Mouse (Mus musculus) T-helper 17 cell (primary cell): ENCODE data around the gene Lpar6.

Experiments used
- in situ Hi-C, 2 experiments: fragments of 300-600 bp; cut with MboI, MseI; formaldehyde crosslinking; loops; 1 replicate in 1 of 2; 2 replicates in 1 of 2; pipeline ENCODE4 v1.15.1; 2025; ENCODE audit warnings: high pct_unique_total_duplicates in 2 of 2

Lpar6 gene

DNA sequence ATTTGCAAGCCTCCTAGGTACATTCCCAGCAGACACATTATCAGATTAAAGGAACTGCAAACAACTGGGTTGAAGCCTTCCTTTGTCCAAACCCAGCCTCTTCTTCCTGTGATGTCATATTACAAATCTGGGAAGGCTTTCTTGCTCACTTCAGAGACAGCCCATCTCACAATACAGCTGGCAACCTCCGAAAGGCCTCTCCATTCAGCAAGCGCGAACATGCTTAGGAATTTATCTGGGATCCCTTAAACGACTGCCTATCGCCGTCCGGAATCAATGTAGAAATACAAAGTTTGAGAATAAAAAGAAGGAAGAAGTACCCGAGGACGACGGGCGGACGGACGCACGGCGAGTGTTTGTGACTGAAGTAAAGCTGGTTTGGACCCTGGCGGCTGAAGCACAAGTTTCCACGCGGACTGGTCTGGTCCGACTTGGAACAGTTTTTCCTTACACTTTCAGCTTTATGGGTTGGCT, at the start of gene Lpar6:
Lpar6 (plus strand) TSS at position 48 of the 474 bp plus-strand sequence.
- in situ Hi-C loops, result loop anchor here (5.0 to 10.0 kb wide), 2 partner anchors 101 to 123 kb away; no protein-coding TSS in a partner anchor

DNA sequence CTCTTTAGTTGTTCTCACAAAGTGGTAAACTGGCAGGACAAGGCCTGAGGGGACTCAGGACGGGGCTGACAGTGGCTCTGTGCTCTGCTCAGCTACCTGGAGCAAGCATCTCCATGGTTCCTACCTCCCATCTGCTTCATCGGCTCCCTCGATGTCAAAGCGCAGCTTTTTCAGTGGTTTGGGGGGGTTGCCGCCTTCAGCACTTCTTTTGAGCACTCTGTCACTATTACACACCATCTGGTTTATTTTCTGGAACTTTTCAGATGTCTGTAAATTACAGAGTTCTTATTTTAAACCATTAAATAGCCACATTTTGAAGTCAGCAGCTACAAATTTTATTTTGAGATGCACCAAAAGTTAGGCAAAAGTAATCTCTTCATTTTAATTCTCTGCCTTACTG, 38.6 kb upstream of the Lpar6 start:
- in situ Hi-C loops, result no loop called here

DNA sequence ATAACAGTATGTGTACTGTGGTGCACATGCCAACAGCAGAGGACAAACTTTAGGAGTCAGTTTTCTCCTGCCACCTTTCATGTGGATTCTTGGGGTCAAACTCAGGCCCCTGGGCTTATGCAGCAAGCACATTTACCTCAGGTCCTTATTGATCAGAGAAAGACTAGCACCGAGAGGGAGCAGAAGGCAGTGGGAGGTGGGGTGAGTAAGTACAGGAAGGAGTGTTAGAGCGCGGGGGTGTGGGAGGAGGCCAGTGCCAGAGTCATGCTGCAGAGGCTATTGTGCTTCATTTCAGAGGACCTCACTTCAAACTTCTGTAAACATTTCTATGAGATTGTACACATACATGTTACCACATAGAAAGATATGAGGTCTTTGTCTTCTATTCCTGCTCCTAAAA, 36.2 kb upstream of the Lpar6 start:
- in situ Hi-C loops, result loop anchor here in 1 of 2 experiments (25.0 kb wide), 1 partner anchor 1689 kb away; no protein-coding TSS in a partner anchor

DNA sequence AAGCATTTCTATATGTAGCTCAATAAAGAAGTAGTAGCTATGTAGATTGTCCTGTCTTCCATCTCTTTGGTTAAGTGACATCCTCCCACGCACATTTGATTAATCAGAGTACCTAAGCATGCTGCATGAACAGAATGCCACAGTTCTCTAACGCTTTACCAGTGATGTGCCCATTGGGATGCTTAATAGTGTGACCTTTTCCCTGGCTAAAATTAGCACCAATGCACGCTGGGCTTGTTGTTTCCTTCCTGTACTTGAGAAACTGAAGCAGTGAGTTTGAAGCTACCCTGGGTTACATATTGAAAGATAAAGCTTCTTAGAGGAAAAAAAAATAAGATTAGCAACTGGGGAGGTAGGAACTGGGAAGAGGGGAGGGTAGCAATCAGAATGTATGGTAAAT, 33.7 kb upstream of the Lpar6 start:
- in situ Hi-C loops, result loop anchor here in 1 of 2 experiments (25.0 kb wide), 1 partner anchor 1692 kb away; no protein-coding TSS in a partner anchor

DNA sequence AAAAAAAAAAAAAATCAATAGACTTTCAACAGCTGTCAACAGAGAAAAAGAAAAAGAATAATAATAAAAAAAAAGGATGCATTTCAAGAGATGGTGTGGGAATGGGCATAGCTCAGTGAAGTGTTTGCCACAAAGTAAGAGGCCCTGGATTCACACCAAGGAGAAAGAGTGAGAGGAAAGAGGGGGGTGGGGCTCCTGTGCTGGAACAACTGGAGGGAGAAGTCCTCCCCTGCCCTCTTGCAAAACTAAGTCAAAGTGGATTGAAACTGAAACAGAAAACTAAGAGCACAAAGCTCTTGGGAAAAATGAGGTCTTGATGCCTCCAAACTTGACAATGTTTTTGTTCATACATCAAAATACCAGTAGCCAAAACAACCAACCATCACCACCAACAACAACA, 28.4 kb upstream of the Lpar6 start:
- in situ Hi-C loops, result loop anchor here in 1 of 2 experiments (25.0 kb wide), 1 partner anchor 1697 kb away; no protein-coding TSS in a partner anchor

DNA sequence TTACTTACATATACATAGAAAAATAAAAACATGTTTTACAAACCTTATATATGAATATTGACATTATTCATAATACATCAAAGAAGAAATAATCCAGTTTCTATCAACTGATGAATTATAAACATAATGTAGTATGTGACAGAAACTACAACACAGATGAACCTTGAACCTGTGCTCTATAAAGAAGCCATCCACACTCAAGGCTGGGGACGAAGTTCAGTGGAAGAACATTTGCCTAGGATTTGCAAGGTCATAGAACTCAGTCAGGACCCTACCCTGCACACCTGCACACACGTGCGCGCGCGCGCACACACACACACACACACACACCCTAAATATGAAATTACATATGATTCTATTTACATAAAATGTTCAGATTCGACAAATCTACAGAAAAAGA, 27.5 kb upstream of the Lpar6 start:
- in situ Hi-C loops, result loop anchor here in 1 of 2 experiments (25.0 kb wide), 1 partner anchor 1698 kb away; no protein-coding TSS in a partner anchor

DNA sequence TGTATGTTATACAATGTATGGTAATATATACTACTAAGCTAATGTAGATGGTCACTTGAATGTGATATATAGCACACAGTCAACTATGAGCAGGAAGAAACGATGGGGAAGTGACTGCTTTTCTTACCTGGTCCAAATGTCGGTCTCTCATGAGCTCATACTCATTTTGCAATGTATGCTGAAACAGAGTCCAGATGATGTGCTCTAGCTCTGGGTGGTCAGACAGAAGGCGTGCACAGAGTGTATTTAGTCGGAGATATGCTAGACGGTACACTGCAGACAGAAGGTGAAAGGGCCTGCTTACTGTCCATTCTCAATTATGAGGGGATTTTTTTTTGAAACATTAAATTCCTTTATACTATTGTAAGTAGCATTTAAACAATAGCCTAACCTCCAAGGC, 26.2 kb upstream of the Lpar6 start:
- in situ Hi-C loops, result loop anchor here in 1 of 2 experiments (25.0 kb wide), 1 partner anchor 1699 kb away; no protein-coding TSS in a partner anchor

DNA sequence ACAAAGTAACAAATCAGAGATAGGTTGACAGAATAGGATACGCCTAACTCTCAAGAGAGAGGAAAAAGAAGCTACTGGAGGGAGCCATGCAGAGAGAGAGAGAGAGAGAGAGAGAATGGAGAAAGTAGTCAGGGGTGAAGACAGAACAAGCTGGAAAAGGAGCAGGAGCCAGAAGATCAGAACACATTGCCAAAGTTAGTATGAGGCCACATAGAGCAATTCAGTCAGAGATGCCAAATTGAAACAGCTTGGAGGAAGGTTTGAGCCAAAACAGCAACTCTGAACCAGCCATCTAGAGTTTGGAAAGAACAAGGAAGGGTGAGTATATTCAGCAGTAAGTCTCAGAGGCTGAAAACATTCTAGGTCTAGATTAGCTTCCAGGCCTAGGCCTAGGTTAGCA, 20.6 kb upstream of the Lpar6 start:
- in situ Hi-C loops, result loop anchor here in 1 of 2 experiments (25.0 kb wide), 1 partner anchor 1705 kb away; no protein-coding TSS in a partner anchor

DNA sequence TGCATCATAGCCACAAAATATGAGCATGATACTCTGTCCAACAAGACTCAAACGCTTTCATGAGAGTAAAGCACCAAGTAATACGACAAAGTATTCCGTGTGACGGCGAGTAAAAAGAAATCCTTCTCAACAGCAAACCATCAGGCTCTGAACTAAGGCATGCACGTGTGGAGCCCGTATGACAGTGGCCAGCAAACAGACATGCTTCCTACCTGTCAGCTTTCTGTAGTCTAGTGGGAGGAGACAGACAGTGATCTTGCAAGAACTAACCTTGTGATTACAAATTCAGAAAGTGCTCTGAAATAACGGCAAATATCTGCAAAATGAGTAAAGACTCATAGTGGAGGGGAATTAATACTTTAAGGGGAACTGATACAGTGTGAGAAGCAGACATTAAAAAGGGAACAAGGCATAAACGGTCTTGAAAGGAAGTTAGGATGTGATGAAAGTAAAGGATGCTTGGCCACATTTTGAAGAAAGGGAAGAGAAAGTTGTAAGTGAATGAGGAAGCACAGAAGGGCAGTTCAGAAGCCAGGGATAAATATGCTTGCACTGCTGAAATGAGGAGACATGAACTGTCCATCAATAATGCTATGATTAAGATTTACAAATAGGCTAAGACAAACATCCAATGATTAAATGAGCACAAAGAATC, 15.3 kb upstream of the Lpar6 start:
- in situ Hi-C loops, result loop anchor here (5.0 to 25.0 kb wide), 3 partner anchors 45 to 1710 kb away; no protein-coding TSS in a partner anchor

DNA sequence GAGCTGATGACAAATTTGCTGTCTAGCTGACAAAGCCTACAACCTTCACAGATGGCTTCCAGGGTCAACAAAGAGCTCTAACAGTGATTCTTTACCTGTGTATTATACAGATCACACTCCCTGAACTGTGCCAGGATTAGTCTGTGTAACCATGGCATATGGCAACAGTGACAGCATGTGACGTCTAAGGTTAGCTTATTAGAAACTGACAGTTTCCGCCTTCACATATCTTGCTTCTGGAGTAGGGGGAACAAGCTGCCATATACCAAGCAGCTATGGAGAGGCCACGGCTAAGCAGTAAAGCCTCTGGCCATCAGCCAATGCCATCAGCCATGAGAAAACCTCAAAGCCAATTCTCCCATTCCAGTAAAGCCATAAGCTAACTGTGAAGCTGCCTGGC, 11.3 kb upstream of the Lpar6 start:
- in situ Hi-C loops, result loop anchor here in 1 of 2 experiments (5.0 to 10.0 kb wide), 2 partner anchors 46 to 1028 kb away; no protein-coding TSS in a partner anchor

DNA sequence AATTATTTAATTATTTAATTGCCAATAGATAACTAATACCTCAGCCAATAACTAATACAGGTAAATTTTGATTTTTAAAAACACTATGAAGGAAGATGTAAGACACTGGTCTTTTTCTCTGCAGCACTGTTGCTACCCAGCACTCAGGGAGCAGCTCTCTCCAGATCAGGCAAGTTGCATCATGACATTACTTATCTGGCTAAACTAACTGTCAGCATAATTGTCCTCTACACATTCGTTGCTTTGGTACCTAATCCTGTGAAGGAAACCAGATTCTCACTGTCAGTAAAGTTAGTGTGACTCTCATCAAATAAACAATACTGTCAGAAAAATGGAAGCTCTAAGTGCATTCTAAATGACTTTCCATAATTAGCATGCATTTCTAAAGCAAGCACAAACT, 10.8 kb upstream of the Lpar6 start:
- in situ Hi-C loops, result loop anchor here in 1 of 2 experiments (5.0 to 10.0 kb wide), 2 partner anchors 45 to 1028 kb away; no protein-coding TSS in a partner anchor

DNA sequence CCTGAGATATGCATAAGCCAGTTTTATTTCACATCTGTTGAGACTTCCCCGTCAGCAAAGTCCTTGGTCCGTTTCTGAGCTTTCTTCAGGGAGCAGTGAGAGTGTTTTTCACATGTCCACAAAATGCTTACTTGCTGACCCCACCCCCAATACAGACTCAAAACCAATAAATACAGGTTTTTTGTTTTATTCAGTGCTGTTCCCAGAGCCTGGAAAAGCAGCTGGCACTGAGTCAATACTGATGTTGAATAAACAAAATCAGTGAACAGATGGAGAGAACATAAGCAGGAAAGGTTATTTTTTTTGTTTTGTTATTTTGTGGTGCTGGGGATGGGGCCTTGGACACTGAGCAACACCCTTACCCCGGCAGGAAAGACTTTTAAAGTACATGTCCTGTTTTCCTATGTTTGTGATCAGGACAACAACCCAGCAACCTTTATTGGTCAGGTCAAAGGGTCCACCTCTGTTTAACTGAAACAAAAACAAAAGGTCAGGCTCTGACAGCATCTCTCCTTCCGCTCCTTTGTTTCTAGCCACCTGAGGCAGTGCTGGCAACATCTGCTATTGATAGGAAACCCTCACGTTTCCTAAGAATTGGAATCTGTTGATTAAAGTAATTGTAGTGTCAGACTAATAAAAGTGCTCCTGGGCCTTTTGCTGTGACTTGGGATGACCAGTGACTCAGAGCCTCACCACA, 6.3 kb upstream of the Lpar6 start:
- in situ Hi-C loops, result loop anchor here in 1 of 2 experiments (10.0 kb wide), 1 partner anchor 117 kb away; no protein-coding TSS in a partner anchor

DNA sequence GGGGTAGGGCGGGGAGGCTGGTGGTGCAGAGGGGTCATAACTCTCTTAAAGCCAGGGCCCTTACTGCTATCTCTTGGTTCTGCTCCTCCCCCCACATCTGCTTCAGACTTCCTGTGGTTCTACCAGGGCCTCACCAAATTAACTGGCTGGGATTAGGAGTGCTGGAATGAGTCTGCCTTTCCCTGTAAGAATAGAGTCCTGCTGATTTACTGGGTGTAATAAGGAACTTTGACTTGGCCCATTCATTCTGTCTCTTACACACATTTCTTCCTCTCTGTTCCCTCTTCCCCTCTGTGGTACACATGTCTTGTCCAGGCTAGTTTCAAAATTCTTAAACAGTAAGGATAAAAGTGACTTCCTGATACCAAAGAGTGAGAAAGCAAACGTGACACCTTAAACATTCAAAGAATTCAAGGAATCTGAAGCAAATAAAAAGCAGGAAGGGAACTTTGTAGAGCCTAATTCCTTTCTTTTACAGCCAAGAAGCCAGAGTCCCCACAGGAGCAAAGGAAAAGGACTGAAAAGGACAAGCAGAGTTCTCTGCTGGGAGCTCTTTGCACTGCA, 3.1 kb upstream of the Lpar6 start:
- in situ Hi-C loops, result loop anchor here (5.0 to 10.0 kb wide), 2 partner anchors 97 to 120 kb away; no protein-coding TSS in a partner anchor

DNA sequence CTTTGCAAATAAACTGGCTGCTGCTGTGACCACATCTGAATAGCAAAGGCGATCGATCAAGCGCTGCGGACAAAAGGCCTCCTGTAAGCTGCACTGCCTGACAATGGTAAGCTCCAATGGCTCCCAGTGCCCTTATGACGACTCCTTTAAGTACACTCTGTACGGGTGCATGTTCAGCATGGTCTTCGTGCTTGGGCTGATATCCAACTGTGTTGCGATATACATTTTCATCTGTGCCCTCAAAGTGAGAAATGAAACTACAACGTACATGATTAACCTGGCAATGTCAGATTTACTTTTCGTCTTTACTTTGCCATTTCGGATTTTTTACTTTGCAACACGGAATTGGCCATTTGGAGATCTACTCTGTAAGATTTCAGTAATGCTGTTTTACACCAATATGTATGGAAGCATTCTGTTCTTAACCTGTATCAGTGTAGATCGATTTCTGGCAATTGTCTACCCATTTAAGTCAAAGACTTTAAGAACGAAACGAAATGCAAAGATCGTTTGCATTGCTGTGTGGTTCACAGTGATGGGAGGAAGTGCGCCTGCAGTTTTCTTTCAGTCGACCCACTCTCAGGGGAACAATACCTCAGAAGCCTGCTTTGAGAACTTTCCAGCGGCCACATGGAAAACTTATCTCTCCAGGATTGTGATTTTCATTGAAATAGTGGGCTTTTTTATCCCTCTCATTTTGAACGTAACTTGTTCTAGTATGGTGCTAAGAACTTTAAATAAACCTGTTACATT, 979 bp downstream of the Lpar6 start:
- in situ Hi-C loops, result loop anchor here (5.0 to 10.0 kb wide), 2 partner anchors 101 to 124 kb away; no protein-coding TSS in a partner anchor

DNA sequence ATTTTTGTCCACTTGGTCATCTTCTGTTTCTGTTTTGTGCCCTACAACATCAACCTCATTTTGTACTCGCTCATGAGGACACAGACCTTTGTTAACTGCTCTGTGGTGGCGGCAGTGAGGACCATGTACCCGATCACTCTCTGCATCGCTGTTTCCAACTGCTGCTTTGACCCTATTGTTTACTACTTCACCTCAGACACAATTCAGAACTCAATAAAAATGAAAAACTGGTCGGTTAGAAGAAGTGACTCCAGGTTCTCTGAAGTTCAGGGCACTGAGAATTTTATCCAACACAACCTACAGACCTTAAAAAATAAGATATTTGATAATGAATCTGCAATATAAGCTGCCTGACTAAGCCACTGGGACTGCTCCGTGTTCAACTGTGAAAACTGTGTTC, 1.6 kb downstream of the Lpar6 start:
- in situ Hi-C loops, result loop anchor here (5.0 to 10.0 kb wide), 2 partner anchors 102 to 124 kb away; no protein-coding TSS in a partner anchor

DNA sequence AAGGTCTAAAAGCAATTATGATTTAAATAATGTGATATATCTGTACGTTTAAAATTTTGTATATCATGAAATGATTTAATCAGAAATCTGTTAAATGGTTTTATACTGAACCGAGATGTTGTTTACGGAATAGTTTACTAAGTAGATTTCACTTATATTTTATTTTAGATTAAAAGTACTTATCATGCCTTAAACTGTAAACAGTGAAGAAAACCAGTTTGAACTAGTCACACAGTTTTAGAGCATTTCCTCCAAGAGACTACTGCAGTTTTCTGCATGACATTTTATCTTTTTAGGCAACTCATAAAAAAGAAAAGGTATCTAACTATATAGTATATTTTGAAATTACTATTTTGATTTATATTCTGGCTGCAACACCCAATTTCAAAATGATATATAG, 2.2 kb downstream of the Lpar6 start:
- in situ Hi-C loops, result loop anchor here (5.0 to 10.0 kb wide), 2 partner anchors 103 to 125 kb away; no protein-coding TSS in a partner anchor

DNA sequence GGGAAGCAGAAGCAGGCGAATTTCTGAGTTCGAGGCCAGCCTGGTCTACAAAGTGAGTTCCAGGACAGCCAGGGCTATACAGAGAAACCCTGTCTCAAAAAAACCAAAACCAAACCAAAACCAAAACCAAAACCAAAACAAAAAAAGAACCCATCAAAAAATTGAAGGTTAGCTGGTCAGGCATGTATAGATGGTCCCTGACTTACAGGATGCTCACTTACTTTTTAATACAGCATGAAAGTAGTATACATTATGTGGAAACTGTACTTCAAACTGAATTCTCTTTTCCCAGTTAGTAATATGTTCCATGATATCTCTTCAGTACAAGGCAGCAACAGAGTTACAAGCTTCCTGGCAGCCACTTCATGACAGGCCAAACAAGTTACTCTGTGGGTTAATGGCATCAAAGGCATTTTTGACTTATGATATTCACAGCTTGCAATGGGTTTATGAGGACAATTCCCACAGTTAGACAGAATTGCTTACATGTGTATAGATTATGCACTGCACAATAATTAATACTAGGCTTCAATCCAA, 6.4 kb downstream of the Lpar6 start:
- in situ Hi-C loops, result no loop called here

DNA sequence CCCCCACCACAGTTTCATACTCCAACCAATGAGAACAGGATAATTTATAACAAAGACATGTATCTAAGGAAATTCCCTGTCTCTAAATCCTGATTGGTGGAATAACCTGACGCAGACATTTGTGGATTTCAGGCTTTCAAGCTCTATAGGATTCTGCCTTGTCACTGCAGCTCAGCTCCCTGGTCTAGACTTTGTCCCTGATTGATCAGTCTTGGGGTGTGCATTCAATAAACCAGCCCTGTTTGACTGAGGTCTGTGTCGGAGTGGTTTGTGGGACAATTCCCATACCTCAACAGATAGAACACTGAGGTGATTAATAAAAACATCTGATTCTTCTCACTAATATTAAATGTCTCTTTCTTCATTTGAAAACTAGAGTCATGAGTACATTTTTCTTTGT, 12.4 kb downstream of the Lpar6 start:
- in situ Hi-C loops, result loop anchor here in 1 of 2 experiments (5.0 kb wide), 1 partner anchor 143 kb away; no protein-coding TSS in a partner anchor

DNA sequence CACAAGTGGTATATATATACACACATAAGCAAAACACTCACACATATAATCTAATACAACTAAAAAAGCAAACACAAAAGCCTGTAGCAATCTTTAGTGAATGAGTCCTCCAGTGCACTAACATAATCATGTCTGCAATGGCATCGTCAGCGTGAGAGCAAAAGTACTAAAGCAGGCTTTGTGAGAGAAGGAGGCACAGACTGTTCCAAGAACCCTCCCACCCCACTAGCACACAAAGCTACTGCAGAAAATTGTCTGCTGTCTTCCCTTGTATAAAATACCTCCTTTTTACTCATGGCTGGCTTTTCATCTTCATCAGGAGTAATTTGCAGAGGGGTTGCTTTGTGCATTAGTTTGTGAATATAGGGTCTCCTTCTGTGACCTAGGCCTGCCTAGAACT, 14.6 kb downstream of the Lpar6 start:
- in situ Hi-C loops, result loop anchor here in 1 of 2 experiments (5.0 kb wide), 1 partner anchor 145 kb away; no protein-coding TSS in a partner anchor
